Mouse (Mus musculus) liver, embryonic 14.5 days (tissue): Measurements from ENCODE around the gene Nms.

Experiments
- CTCF ChIP-seq: IDR thresholded peaks from 2 replicates; pipeline ENCODE4 v1.5.1; 2016; ENCODE audit warnings: antibody characterized with exemption, low read depth, control low read depth
- EP300 ChIP-seq: IDR thresholded peaks from 2 replicates; pipeline ENCODE4 v1.6.1; 2016; ENCODE audit warnings: antibody characterized with exemption, low read depth

GRCm38 (mm10) chr1:38987865-38988211 lies 48.9 kb downstream of the Nms start:
- no peak for TF ChIP-seq CTCF
- TF ChIP-seq EP300 = no peak
